Mouse (Mus musculus): ENCODE measurements around the gene D17H6S53E.

The D17H6S53E gene

GRCm38 (mm10) chr17:35158850-35159593 lies 32.8 kb downstream of the D17H6S53E start:
- in situ Hi-C loops (cut with MboI, MseI), result no loop called here

- in situ Hi-C loops (cut with MboI, MseI), result no loop called here
Observed at GRCm38 (mm10) chr17:35159638-35160037, 33.5 kb downstream of the D17H6S53E start.

- in situ Hi-C loops (cut with MboI, MseI), result no loop called here
Observed at GRCm38 (mm10) chr17:35161421-35161820, 35.2 kb downstream of the D17H6S53E start.

GRCm38 (mm10) chr17:35162121-35162520 lies 35.9 kb downstream of the D17H6S53E start:
- in situ Hi-C loops (cut with MboI, MseI), result no loop called here

- in situ Hi-C loops (cut with MboI, MseI), result no loop called here
Observed at GRCm38 (mm10) chr17:35162730-35163129, 36.6 kb downstream of the D17H6S53E start.

GRCm38 (mm10) chr17:35163326-35164081 lies 37.3 kb downstream of the D17H6S53E start:
- in situ Hi-C loops (cut with MboI, MseI), result no loop called here

GRCm38 (mm10) chr17:35164218-35164567 lies 38.0 kb downstream of the D17H6S53E start:
- in situ Hi-C loops (cut with MboI, MseI), result no loop called here

- in situ Hi-C loops (cut with MboI, MseI), result no loop called here
Observed at GRCm38 (mm10) chr17:35164568-35165450, 38.6 kb downstream of the D17H6S53E start, which contains the start of gene Prrc2a. Gene Prrc2a (minus strand): TSS chr17:35164897.

GRCm38 (mm10) chr17:35165451-35166155 lies 39.4 kb downstream of the D17H6S53E start:
- in situ Hi-C loops (cut with MboI, MseI), result no loop called here

- in situ Hi-C loops (cut with MboI, MseI), result no loop called here
Observed at GRCm38 (mm10) chr17:35166352-35167035, 40.3 kb downstream of the D17H6S53E start.

GRCm38 (mm10) chr17:35167794-35168193 lies 41.6 kb downstream of the D17H6S53E start:
- in situ Hi-C loops (cut with MboI, MseI), result no loop called here

- in situ Hi-C loops (cut with MboI, MseI), result no loop called here
Observed at GRCm38 (mm10) chr17:35168541-35169207, 42.5 kb downstream of the D17H6S53E start.

- in situ Hi-C loops (cut with MboI, MseI), result loop anchor here (5.0 kb wide), 1 partner anchor 60 kb away; the partner anchor contains the start of gene Atp6v1g2
Observed at GRCm38 (mm10) chr17:35172445-35173234, 46.5 kb downstream of the D17H6S53E start.

- in situ Hi-C loops (cut with MboI, MseI), result loop anchor here (5.0 kb wide), 1 partner anchor 59 kb away; the partner anchor contains the start of gene Atp6v1g2
Observed at GRCm38 (mm10) chr17:35173329-35173728, 47.2 kb downstream of the D17H6S53E start.

- in situ Hi-C loops (cut with MboI, MseI), result loop anchor here (5.0 kb wide), 1 partner anchor 58 kb away; the partner anchor contains the start of gene Atp6v1g2
Observed at GRCm38 (mm10) chr17:35174201-35174977, 48.2 kb downstream of the D17H6S53E start.

- in situ Hi-C loops (cut with MboI, MseI), result no loop called here
Observed at GRCm38 (mm10) chr17:35175382-35175781, 49.2 kb downstream of the D17H6S53E start.

GRCm38 (mm10) chr17:35175968-35176367 lies 49.8 kb downstream of the D17H6S53E start, which contains the start of gene Aif1:
Gene Aif1 (minus strand): TSS chr17:35176068.
- in situ Hi-C loops (cut with MboI, MseI), result no loop called here

All from T-helper 1 cell (primary cell).